Mouse (Mus musculus): ENCODE measurements around the gene Anp32a.

Anp32a gene

GRCm38 (mm10) chr9:62369172-62369571 lies 28.1 kb downstream of the Anp32a start:
- no peak for DNase-seq (ENCODE audit: low read depth)

- DNase-seq (ENCODE audit: low read depth): no peak
Measured at GRCm38 (mm10) chr9:62370186-62370585, 29.1 kb downstream of the Anp32a start.

GRCm38 (mm10) chr9:62370648-62371280 lies 29.7 kb downstream of the Anp32a start:
- no peak for DNase-seq (ENCODE audit: low read depth)

- no peak for DNase-seq (ENCODE audit: low read depth)
Measured at GRCm38 (mm10) chr9:62371745-62372555, 30.9 kb downstream of the Anp32a start.

GRCm38 (mm10) chr9:62372556-62373221 lies 31.6 kb downstream of the Anp32a start:
- no peak for DNase-seq (ENCODE audit: low read depth)

GRCm38 (mm10) chr9:62373222-62374123 lies 32.4 kb downstream of the Anp32a start:
- no peak for DNase-seq (ENCODE audit: low read depth)

- DNase-seq (ENCODE audit: low read depth): no peak
Measured at GRCm38 (mm10) chr9:62374276-62374675, 33.2 kb downstream of the Anp32a start.

GRCm38 (mm10) chr9:62377897-62378296 lies 36.8 kb downstream of the Anp32a start:
- DNase-seq (ENCODE audit: low read depth): no peak

GRCm38 (mm10) chr9:62380351-62380750 lies 39.3 kb downstream of the Anp32a start:
- DNase-seq (ENCODE audit: low read depth): no peak

GRCm38 (mm10) chr9:62381402-62381913 lies 40.4 kb downstream of the Anp32a start:
- no peak for DNase-seq (ENCODE audit: low read depth)

GRCm38 (mm10) chr9:62382519-62383084 lies 41.5 kb downstream of the Anp32a start:
- no peak for DNase-seq (ENCODE audit: low read depth)

- no peak for DNase-seq (ENCODE audit: low read depth)
Measured at GRCm38 (mm10) chr9:62385062-62385461, 44.0 kb downstream of the Anp32a start.

- no peak for DNase-seq (ENCODE audit: low read depth)
Measured at GRCm38 (mm10) chr9:62385727-62386518, 44.8 kb downstream of the Anp32a start.

GRCm38 (mm10) chr9:62389735-62390134 lies 48.6 kb downstream of the Anp32a start:
- DNase-seq (ENCODE audit: low read depth): no peak

- no peak for DNase-seq (ENCODE audit: low read depth)
Measured at GRCm38 (mm10) chr9:62393531-62393930, 52.4 kb downstream of the Anp32a start.

- peak; percentile 71 for DNase-seq (ENCODE audit: low read depth)
Measured at GRCm38 (mm10) chr9:62394163-62394562, 53.1 kb downstream of the Anp32a start.

- no peak for DNase-seq (ENCODE audit: low read depth)
Measured at GRCm38 (mm10) chr9:62400531-62401170, 59.6 kb downstream of the Anp32a start.

- no peak for DNase-seq (ENCODE audit: low read depth)
Measured at GRCm38 (mm10) chr9:62401589-62401988, 60.5 kb downstream of the Anp32a start.

- DNase-seq (ENCODE audit: low read depth): no peak
Measured at GRCm38 (mm10) chr9:62406423-62407013, 65.4 kb downstream of the Anp32a start.

Data from fibroblast of lung, adult 2 months (primary cell).